Mouse (Mus musculus): ENCODE results near the gene Nckap5l. TPM values are rescaled to one million over a fixed set of nuclear protein-coding genes. Genes with fewer than 3 reads are reported as not detected.

Gene Nckap5l
- polyA plus RNA-seq, 1 experiment from 2014 or later: 6.0 TPM

- DNase-seq (ENCODE audit: low spot score) (no peak), ATAC-seq (replicated peaks; ENCODE audit: low FRiP score) (no peak)
- Histone ChIP-seq H3K27ac (ENCODE audit: low read depth, low read length) (no peak overlapping the region), H3K4me3 (ENCODE audit: low read depth, low read length) (no peak overlapping the region), H3K27me3 (replicated peaks; ENCODE audit: control insufficient read depth, insufficient read depth, low read length) (no peaks in the 10 kb centered on the region), H3K9me3 (ENCODE audit: control insufficient read depth, low read length) (no peaks in the 10 kb centered on the region), H3K4me2 (no peak overlapping the region), H3K9ac (ENCODE audit: low read depth, low read length) (no peak overlapping the region), H3K4me1 (replicated peaks; ENCODE audit: control insufficient read depth, insufficient read depth, low read length) (peaks cover 12% of the 10 kb centered on the region), H3K36me3 (ENCODE audit: control insufficient read depth, insufficient read depth, low read length) (peaks cover 5% of the 10 kb centered on the region)
- WGBS: 73% methylated on average over 14 of the region's 14 CpGs
Measured at GRCm38 (mm10) chr15:99471677-99472063, 14.1 kb upstream of the Nckap5l start.

GRCm38 (mm10) chr15:99470971-99471676, 13.6 kb upstream of the Nckap5l start:
- ATAC-seq (replicated peaks; ENCODE audit: low FRiP score) (no peak), DNase-seq (ENCODE audit: low spot score) (no peak)
- H3K27ac ChIP-seq (ENCODE audit: low read depth, low read length): no peak overlapping the region
- no peak overlapping the region for H3K9ac ChIP-seq (ENCODE audit: low read depth, low read length)
- 59% methylated on average over 17 of the region's 17 CpGs for whole genome bisulfite sequencing
- peaks cover 5% of the 10 kb centered on the region for H3K36me3 ChIP-seq (ENCODE audit: control insufficient read depth, insufficient read depth, low read length)
- H3K4me3 ChIP-seq (ENCODE audit: low read depth, low read length): no peak overlapping the region
- H3K4me2 ChIP-seq: peak overlapping the region; percentile 4; the same call in 1 of the 2 replicates
- H3K27me3 ChIP-seq (replicated peaks; ENCODE audit: control insufficient read depth, insufficient read depth, low read length): no peaks in the 10 kb centered on the region
- peaks cover 12% of the 10 kb centered on the region for H3K4me1 ChIP-seq (replicated peaks; ENCODE audit: control insufficient read depth, insufficient read depth, low read length)
- H3K9me3 ChIP-seq (ENCODE audit: control insufficient read depth, low read length): no peaks in the 10 kb centered on the region

- Histone ChIP-seq H3K9ac (ENCODE audit: low read depth, low read length) (no peak overlapping the region), H3K4me3 (ENCODE audit: low read depth, low read length) (no peak overlapping the region), H3K4me1 (replicated peaks; ENCODE audit: control insufficient read depth, insufficient read depth, low read length) (peaks cover 12% of the 10 kb centered on the region), H3K27me3 (replicated peaks; ENCODE audit: control insufficient read depth, insufficient read depth, low read length) (no peaks in the 10 kb centered on the region), H3K36me3 (ENCODE audit: control insufficient read depth, insufficient read depth, low read length) (peaks cover 5% of the 10 kb centered on the region), H3K27ac (ENCODE audit: low read depth, low read length) (no peak overlapping the region), H3K9me3 (ENCODE audit: control insufficient read depth, low read length) (no peaks in the 10 kb centered on the region), H3K4me2 (no peak overlapping the region)
- 89% methylated on average over 31 of the region's 31 CpGs for WGBS
- ATAC-seq (replicated peaks; ENCODE audit: low FRiP score): no peak
- no peak for DNase-seq (ENCODE audit: low spot score)
Measured at GRCm38 (mm10) chr15:99470224-99470761, 12.7 kb upstream of the Nckap5l start.

GRCm38 (mm10) chr15:99469736-99470135, 12.2 kb upstream of the Nckap5l start:
- no peak overlapping the region for H3K27ac ChIP-seq (ENCODE audit: low read depth, low read length)
- whole genome bisulfite sequencing: 84% methylated on average over 4 of the region's 4 CpGs
- peaks cover 8% of the 10 kb centered on the region for H3K4me1 ChIP-seq (replicated peaks; ENCODE audit: control insufficient read depth, insufficient read depth, low read length)

GRCm38 (mm10) chr15:99469067-99469466, 11.5 kb upstream of the Nckap5l start:
- no peak overlapping the region for H3K4me2 ChIP-seq
- H3K4me1 ChIP-seq (replicated peaks; ENCODE audit: control insufficient read depth, insufficient read depth, low read length): peaks cover 8% of the 10 kb centered on the region
- H3K27ac ChIP-seq (ENCODE audit: low read depth, low read length): no peak overlapping the region
- no peak for ATAC-seq (replicated peaks; ENCODE audit: low FRiP score)
- no peak overlapping the region for H3K4me3 ChIP-seq (ENCODE audit: low read depth, low read length)
- peaks cover 5% of the 10 kb centered on the region for H3K36me3 ChIP-seq (ENCODE audit: control insufficient read depth, insufficient read depth, low read length)
- 37% methylated on average over 3 of the region's 3 CpGs for WGBS
- no peaks in the 10 kb centered on the region for H3K9me3 ChIP-seq (ENCODE audit: control insufficient read depth, low read length)
- H3K27me3 ChIP-seq (replicated peaks; ENCODE audit: control insufficient read depth, insufficient read depth, low read length): no peaks in the 10 kb centered on the region
- no peak overlapping the region for H3K9ac ChIP-seq (ENCODE audit: low read depth, low read length)
- no peak for DNase-seq (ENCODE audit: low spot score)

More at GRCm38 (mm10) chr15:99469736-99470135, 12.2 kb upstream of the Nckap5l start:
- ATAC-seq (replicated peaks; ENCODE audit: low FRiP score) (no peak), DNase-seq (ENCODE audit: low spot score) (no peak)
- no peak overlapping the region for H3K4me2 ChIP-seq
- H3K4me3 ChIP-seq (ENCODE audit: low read depth, low read length): no peak overlapping the region
- no peak overlapping the region for H3K9ac ChIP-seq (ENCODE audit: low read depth, low read length)
- no peaks in the 10 kb centered on the region for H3K27me3 ChIP-seq (replicated peaks; ENCODE audit: control insufficient read depth, insufficient read depth, low read length)
- H3K9me3 ChIP-seq (ENCODE audit: control insufficient read depth, low read length): no peaks in the 10 kb centered on the region
- peaks cover 5% of the 10 kb centered on the region for H3K36me3 ChIP-seq (ENCODE audit: control insufficient read depth, insufficient read depth, low read length)

- Histone ChIP-seq H3K9ac (ENCODE audit: low read depth, low read length) (no peak overlapping the region), H3K4me1 (replicated peaks; ENCODE audit: control insufficient read depth, insufficient read depth, low read length) (no peaks in the 10 kb centered on the region), H3K9me3 (ENCODE audit: control insufficient read depth, low read length) (no peaks in the 10 kb centered on the region), H3K36me3 (ENCODE audit: control insufficient read depth, insufficient read depth, low read length) (no peaks in the 10 kb centered on the region), H3K27ac (ENCODE audit: low read depth, low read length) (no peak overlapping the region), H3K27me3 (replicated peaks; ENCODE audit: control insufficient read depth, insufficient read depth, low read length) (no peaks in the 10 kb centered on the region), H3K4me2 (no peak overlapping the region), H3K4me3 (ENCODE audit: low read depth, low read length) (no peak overlapping the region)
- WGBS: 77% methylated on average over 13 of the region's 13 CpGs
- ATAC-seq (replicated peaks; ENCODE audit: low FRiP score) (no peak), DNase-seq (ENCODE audit: low spot score) (no peak)
Measured at GRCm38 (mm10) chr15:99463194-99463593, 5.6 kb upstream of the Nckap5l start.

- Histone ChIP-seq H3K9ac (ENCODE audit: low read depth, low read length) (peak overlapping the region; percentile 65), H3K4me2 (peak overlapping the region; percentile 95), H3K36me3 (ENCODE audit: control insufficient read depth, insufficient read depth, low read length) (no peaks in the 10 kb centered on the region), H3K4me1 (replicated peaks; ENCODE audit: control insufficient read depth, insufficient read depth, low read length) (peaks cover 20% of the 10 kb centered on the region), H3K27ac (ENCODE audit: low read depth, low read length) (peak overlapping the region; percentile 82), H3K27me3 (replicated peaks; ENCODE audit: control insufficient read depth, insufficient read depth, low read length) (no peaks in the 10 kb centered on the region), H3K4me3 (ENCODE audit: low read depth, low read length) (peak overlapping the region; percentile 80), H3K9me3 (ENCODE audit: control insufficient read depth, low read length) (no peaks in the 10 kb centered on the region)
- under 1% methylated on average over 40 of the region's 43 CpGs for WGBS
- DNase-seq (ENCODE audit: low spot score): peak; percentile 65
- peak; percentile 42 for ATAC-seq (replicated peaks; ENCODE audit: low FRiP score)
Measured at GRCm38 (mm10) chr15:99456963-99457605, 464 bp downstream of the Nckap5l start.

- 21% methylated on average over 7 of the region's 7 CpGs for WGBS
- ATAC-seq (replicated peaks; ENCODE audit: low FRiP score): no peak
- H3K4me2 ChIP-seq: peak overlapping the region; percentile 95
- H3K27me3 ChIP-seq (replicated peaks; ENCODE audit: control insufficient read depth, insufficient read depth, low read length): no peaks in the 10 kb centered on the region
- no peaks in the 10 kb centered on the region for H3K36me3 ChIP-seq (ENCODE audit: control insufficient read depth, insufficient read depth, low read length)
- H3K27ac ChIP-seq (ENCODE audit: low read depth, low read length): peak overlapping the region; percentile 45; the same call in 1 of the 2 replicates
- H3K9ac ChIP-seq (ENCODE audit: low read depth, low read length): peak overlapping the region; percentile 65
- H3K9me3 ChIP-seq (ENCODE audit: control insufficient read depth, low read length): no peaks in the 10 kb centered on the region
- peaks cover 20% of the 10 kb centered on the region for H3K4me1 ChIP-seq (replicated peaks; ENCODE audit: control insufficient read depth, insufficient read depth, low read length)
- no peak for DNase-seq (ENCODE audit: low spot score)
- peak overlapping the region; percentile 80 for H3K4me3 ChIP-seq (ENCODE audit: low read depth, low read length)
Measured at GRCm38 (mm10) chr15:99456338-99456962, 1.1 kb downstream of the Nckap5l start.

Measured in liver, embryonic 11.5 days (tissue).